Mouse (Mus musculus) fibroblast of lung, adult 2 months (primary cell): ENCODE results near the gene Serpinb3b.
"Not testable (repeated sequence)": the region's sequence is repeated elsewhere in the genome, so short reads cannot be mapped to it uniquely, and the experiment has no call there.

Experiments
- DNase-seq: peaks from one replicate; pipeline ENCODE4 v3.0.0-alpha.2; 2011; ENCODE audit warnings: low read depth

The Serpinb3b gene

GRCm38 (mm10) chr1:107278261-107278660, at the start of gene Serpinb3b, which contains the start of gene Serpinb3c:
Serpinb3b (minus strand) TSS chr1:107278361.
Serpinb3c (minus strand) TSS chr1:107278371.
- DNase-seq: not testable (repeated sequence)

GRCm38 (mm10) chr1:107243170-107243569, 35.0 kb downstream of the Serpinb3b start:
- DNase-seq: not testable (repeated sequence)

GRCm38 (mm10) chr1:107217276-107217675, 60.9 kb downstream of the Serpinb3b start:
- not testable (repeated sequence) for DNase-seq

- DNase-seq: not testable (repeated sequence)
These were observed 150.7 kb downstream of the Serpinb3b start for GRCm38 (mm10) chr1:107127453-107127852.
